Mouse (Mus musculus): ENCODE measurements around the gene Ptpn21. TPM values are rescaled to one million over a fixed set of nuclear protein-coding genes. Genes with fewer than 3 reads are reported as not detected.

Ptpn21 gene
- polyA plus RNA-seq, 1 experiment from 2014 or later: 9.5 TPM

DNA sequence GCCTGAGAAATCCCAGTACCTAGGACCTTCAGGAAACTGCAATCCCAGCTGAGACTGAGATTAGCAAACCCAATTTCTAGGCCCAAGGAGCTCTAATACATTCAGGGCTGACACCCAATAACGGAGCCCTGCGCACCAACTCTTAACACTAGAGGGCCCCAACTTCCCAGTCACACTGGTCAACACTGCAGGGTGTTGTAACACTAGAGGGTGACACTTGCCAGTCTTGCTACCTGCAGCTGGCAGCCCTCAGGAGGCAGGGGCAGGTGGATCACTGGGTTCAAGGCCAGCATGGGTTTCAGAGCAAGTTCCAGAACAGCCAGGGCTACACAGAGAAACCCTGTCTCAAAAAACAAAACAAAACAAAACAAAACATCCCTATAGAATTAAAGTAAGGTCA is 8.9 kb upstream of the Ptpn21 start:
- Histone ChIP-seq H3K9me3 (ENCODE audit: control insufficient read depth, low read length) (no peaks in the 10 kb centered on the region), H3K9ac (ENCODE audit: low read length) (no peak overlapping the region), H3K27me3 (ENCODE audit: control insufficient read depth, insufficient read depth, low read depth, low read length) (no peaks in the 10 kb centered on the region), H3K36me3 (ENCODE audit: control insufficient read depth, insufficient read depth, low read length) (no peaks in the 10 kb centered on the region), H3K4me1 (replicated peaks; ENCODE audit: control insufficient read depth, insufficient read depth, low read length) (peaks cover 18% of the 10 kb centered on the region), H3K4me2 (ENCODE audit: low read depth, low read length) (no peak overlapping the region), H3K4me3 (ENCODE audit: low read length) (no peak overlapping the region), H3K27ac (ENCODE audit: low read length) (0 out of 2 replicates have a peak overlapping the region, but pooled peaks have one; percentile 17)
- WGBS: 20% methylated on average over 2 of the region's 2 CpGs
- ATAC-seq (ENCODE audit: low read depth): peak; percentile 58

DNA sequence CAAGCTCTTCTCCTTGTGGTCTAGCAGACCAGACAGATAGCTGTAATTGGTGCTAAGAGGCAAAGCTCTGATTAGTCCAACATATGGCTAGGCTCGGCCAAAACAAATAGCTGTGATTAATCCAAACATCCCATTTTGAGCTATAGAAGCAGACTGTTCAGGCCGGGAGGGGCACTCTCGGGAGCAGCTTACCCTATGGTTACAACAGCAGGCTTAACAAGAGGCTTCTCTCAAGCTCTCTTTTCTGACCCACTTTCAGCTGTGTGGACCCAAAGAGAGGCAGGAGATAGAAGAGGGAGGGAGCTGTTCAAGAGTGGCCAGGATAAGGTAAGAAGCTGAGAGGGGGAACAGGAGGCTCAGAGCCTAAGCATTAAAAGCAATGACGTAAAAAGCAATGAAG is 8.4 kb upstream of the Ptpn21 start:
- H3K9me3 ChIP-seq (ENCODE audit: control insufficient read depth, low read length): no peaks in the 10 kb centered on the region
- H3K4me3 ChIP-seq (ENCODE audit: low read length): no peak overlapping the region
- peaks cover 18% of the 10 kb centered on the region for H3K4me1 ChIP-seq (replicated peaks; ENCODE audit: control insufficient read depth, insufficient read depth, low read length)
- no peak overlapping the region for H3K27ac ChIP-seq (ENCODE audit: low read length)
- WGBS: 50% methylated on average over 4 of the region's 4 CpGs
- H3K4me2 ChIP-seq (ENCODE audit: low read depth, low read length): no peak overlapping the region
- ATAC-seq (ENCODE audit: low read depth): no peak
- no peaks in the 10 kb centered on the region for H3K36me3 ChIP-seq (ENCODE audit: control insufficient read depth, insufficient read depth, low read length)
- H3K9ac ChIP-seq (ENCODE audit: low read length): no peak overlapping the region
- no peaks in the 10 kb centered on the region for H3K27me3 ChIP-seq (ENCODE audit: control insufficient read depth, insufficient read depth, low read depth, low read length)

DNA sequence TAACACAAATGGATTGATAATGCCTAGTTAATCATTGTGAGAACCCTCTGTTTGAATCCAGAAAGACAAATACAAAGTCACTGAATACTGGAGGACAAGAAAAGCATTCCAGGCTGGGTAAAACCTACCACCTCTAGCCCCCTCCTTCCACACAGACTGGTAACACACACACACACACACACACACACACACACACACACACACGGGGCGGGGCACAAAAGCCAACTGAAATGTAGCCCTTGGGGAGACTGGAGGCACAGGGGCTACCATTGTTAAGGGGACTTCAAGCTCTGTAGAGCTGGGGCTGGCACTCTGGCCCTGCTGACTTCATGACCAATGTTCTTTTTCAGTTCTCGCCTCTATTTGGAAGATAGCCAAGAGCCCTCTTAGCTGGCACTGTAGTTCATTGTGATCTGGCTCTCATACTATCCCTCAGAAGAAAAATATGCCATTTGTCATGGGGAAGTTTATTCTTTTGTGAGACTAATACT is 3.9 kb upstream of the Ptpn21 start:
- ATAC-seq (ENCODE audit: low read depth): peak; percentile 56
- no peak overlapping the region for H3K4me2 ChIP-seq (ENCODE audit: low read depth, low read length)
- WGBS: 27% methylated on average over 3 of the region's 3 CpGs

DNA sequence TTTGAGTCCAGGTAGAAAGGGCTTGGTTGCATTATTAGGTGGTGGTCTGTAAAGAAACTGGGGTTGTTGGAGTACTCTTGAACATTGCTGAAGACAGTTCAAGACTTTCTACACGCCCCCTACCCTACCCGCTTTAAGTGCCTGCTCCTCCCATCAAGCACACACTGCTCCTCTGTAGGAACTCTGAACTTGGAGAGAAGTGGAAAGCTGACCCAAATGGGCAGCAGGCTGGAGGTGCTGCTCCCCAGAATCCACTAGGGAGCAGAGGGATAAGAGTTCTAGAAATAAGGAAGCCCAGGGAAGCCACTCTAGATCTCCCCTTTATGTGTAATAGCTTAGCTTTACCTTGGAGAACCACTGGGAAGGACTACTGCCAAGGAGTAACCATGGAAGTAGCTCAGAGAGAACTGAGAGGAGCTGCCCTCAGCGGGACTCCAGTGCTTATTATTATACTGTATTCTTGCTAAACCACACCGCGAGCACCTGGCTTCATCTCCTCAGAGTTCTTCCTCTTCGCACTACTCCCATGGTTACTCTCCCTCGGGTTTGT is 671 bp upstream of the Ptpn21 start:
- no peaks in the 10 kb centered on the region for H3K36me3 ChIP-seq (ENCODE audit: control insufficient read depth, insufficient read depth, low read length)
- peak; percentile 67 for ATAC-seq (ENCODE audit: low read depth)
- 6% methylated on average over 7 of the region's 7 CpGs for WGBS
- H3K9me3 ChIP-seq (ENCODE audit: control insufficient read depth, low read length): no peaks in the 10 kb centered on the region
- peaks cover 20% of the 10 kb centered on the region for H3K4me1 ChIP-seq (replicated peaks; ENCODE audit: control insufficient read depth, insufficient read depth, low read length)
- peak overlapping the region; percentile 63 for H3K4me2 ChIP-seq (ENCODE audit: low read depth, low read length)
- H3K9ac ChIP-seq (ENCODE audit: low read length): peak overlapping the region; percentile 88
- peak overlapping the region; percentile 84 for H3K4me3 ChIP-seq (ENCODE audit: low read length)
- H3K27me3 ChIP-seq (ENCODE audit: control insufficient read depth, insufficient read depth, low read depth, low read length): no peaks in the 10 kb centered on the region
- H3K27ac ChIP-seq (ENCODE audit: low read length): peak overlapping the region; percentile 98

More for the DNA sequence above, 3.9 kb upstream of the Ptpn21 start:
- Histone ChIP-seq H3K27ac (ENCODE audit: low read length) (peak overlapping the region; percentile 74), H3K9me3 (ENCODE audit: control insufficient read depth, low read length) (no peaks in the 10 kb centered on the region), H3K36me3 (ENCODE audit: control insufficient read depth, insufficient read depth, low read length) (no peaks in the 10 kb centered on the region), H3K27me3 (ENCODE audit: control insufficient read depth, insufficient read depth, low read depth, low read length) (no peaks in the 10 kb centered on the region), H3K9ac (ENCODE audit: low read length) (no peak overlapping the region), H3K4me3 (ENCODE audit: low read length) (no peak overlapping the region), H3K4me1 (replicated peaks; ENCODE audit: control insufficient read depth, insufficient read depth, low read length) (peaks cover 5% of the 10 kb centered on the region)

DNA sequence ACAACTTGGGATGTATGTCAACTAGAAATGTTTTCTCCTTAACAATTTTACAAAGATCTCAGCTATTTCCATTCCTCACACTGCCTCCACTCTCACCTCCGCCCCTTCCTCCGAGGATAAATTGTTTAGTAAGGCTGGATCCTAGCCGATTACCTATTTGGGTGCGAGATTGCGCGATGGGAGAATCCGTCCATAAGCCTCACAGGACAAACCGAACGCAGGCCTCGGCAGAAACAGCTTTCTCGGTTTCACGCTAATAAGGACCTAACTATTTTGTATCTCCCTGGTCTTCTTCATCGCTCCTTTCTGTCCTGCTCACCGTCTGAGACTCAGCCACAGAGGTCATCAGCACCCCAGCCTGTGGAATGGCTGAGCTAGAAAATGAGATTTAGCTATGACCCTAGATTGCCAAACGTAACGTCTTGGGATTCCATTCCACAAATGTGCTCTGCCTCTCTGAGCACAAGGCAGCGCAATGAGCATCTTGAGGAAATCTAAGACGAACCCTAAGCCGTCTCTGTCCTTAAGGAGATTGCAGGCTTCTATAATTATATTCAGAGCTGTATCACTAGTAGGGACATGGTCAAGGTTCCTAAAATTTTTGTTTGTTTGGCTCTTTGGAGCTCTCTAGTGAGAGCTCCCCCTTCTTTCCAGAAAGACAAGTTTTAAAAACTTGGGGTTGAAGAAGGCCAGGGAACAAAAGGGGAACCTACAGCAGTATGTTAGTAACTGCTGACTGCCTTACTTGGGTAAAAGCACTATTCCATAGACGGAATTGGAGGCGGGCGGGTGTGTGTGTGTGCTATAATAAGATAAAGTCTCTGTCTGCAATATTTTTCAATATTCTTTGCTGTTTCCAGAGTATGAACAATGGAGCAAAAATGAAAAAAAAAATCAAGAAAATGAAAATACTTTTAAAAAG is 2.1 kb downstream of the Ptpn21 start:
- Histone ChIP-seq H3K9me3 (ENCODE audit: control insufficient read depth, low read length) (no peaks in the 10 kb centered on the region), H3K4me1 (replicated peaks; ENCODE audit: control insufficient read depth, insufficient read depth, low read length) (peaks cover 17% of the 10 kb centered on the region), H3K4me3 (ENCODE audit: low read length) (peak overlapping the region; percentile 74), H3K27ac (ENCODE audit: low read length) (peak overlapping the region; percentile 50; the same call in 1 of the 2 replicates), H3K36me3 (ENCODE audit: control insufficient read depth, insufficient read depth, low read length) (no peaks in the 10 kb centered on the region), H3K4me2 (ENCODE audit: low read depth, low read length) (peak overlapping the region; percentile 64), H3K27me3 (ENCODE audit: control insufficient read depth, insufficient read depth, low read depth, low read length) (no peaks in the 10 kb centered on the region), H3K9ac (ENCODE audit: low read length) (peak overlapping the region; percentile 78)
- ATAC-seq (ENCODE audit: low read depth): no peak
- WGBS: 9% methylated on average over 22 of the region's 22 CpGs

DNA sequence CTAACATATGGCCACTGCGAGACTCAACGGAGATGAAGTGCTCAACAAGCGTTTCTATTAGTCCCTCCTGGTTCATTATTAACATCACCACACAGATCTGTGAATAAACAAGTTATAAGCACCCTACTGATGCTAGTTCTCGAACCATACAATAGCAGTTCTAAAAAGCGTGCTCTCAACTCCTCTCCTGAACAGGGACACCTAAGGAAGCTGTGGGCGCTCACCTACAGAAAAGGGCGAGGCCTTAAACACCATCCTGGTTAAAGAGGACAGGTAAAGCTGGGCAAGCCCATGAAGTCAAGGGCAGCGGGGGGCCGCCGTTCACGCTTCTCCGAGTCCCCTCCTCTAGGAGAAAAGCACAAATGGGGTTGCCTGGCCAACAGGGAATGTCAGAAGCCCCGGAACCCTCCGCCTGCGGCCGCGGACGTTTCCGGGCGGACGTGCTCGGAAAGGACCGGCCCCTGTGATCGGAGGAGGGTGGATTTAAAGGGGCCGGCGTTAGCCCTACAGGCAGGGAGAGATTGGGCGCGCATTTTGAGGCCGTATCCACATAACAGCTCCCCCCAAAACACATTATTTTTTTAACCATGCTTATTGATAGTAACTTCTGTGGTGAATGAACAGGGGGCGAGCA is 2.8 kb downstream of the Ptpn21 start:
- Histone ChIP-seq H3K4me3 (ENCODE audit: low read length) (peak overlapping the region; percentile 74), H3K36me3 (ENCODE audit: control insufficient read depth, insufficient read depth, low read length) (no peaks in the 10 kb centered on the region), H3K9me3 (ENCODE audit: control insufficient read depth, low read length) (no peaks in the 10 kb centered on the region), H3K27ac (ENCODE audit: low read length) (peak overlapping the region; percentile 52), H3K4me2 (ENCODE audit: low read depth, low read length) (peak overlapping the region; percentile 64), H3K4me1 (replicated peaks; ENCODE audit: control insufficient read depth, insufficient read depth, low read length) (peaks cover 17% of the 10 kb centered on the region), H3K27me3 (ENCODE audit: control insufficient read depth, insufficient read depth, low read depth, low read length) (no peaks in the 10 kb centered on the region), H3K9ac (ENCODE audit: low read length) (peak overlapping the region; percentile 78)
- peak; percentile 80 for ATAC-seq (ENCODE audit: low read depth)
- WGBS: under 1% methylated on average over 30 of the region's 30 CpGs

DNA sequence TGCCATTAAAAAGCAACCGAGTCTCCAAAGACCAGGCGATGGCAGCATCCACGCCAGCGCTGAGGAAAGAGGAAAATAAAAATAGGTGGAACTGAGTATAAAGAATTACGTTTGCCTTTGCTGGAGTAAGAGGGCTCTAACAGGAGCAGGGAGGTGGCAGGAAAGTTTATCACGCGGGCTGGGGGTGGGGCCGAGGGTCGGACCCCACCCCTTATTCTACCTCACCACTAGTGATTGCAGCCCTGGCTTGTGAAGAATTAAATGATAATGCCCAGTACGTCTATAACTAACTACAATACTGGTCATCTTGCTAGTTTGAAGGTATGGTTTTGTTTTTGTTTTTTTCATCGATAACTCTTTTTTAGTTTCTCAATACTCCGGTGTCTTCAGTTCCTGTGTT is 3.4 kb downstream of the Ptpn21 start:
- ATAC-seq (ENCODE audit: low read depth): no peak
- H3K9me3 ChIP-seq (ENCODE audit: control insufficient read depth, low read length): no peaks in the 10 kb centered on the region
- H3K4me3 ChIP-seq (ENCODE audit: low read length): peak overlapping the region; percentile 74
- WGBS: 13% methylated on average over 12 of the region's 12 CpGs
- no peaks in the 10 kb centered on the region for H3K27me3 ChIP-seq (ENCODE audit: control insufficient read depth, insufficient read depth, low read depth, low read length)
- peak overlapping the region; percentile 78 for H3K9ac ChIP-seq (ENCODE audit: low read length)
- peaks cover 17% of the 10 kb centered on the region for H3K4me1 ChIP-seq (replicated peaks; ENCODE audit: control insufficient read depth, insufficient read depth, low read length)
- H3K36me3 ChIP-seq (ENCODE audit: control insufficient read depth, insufficient read depth, low read length): no peaks in the 10 kb centered on the region
- no peak overlapping the region for H3K27ac ChIP-seq (ENCODE audit: low read length)
- H3K4me2 ChIP-seq (ENCODE audit: low read depth, low read length): peak overlapping the region; percentile 64

DNA sequence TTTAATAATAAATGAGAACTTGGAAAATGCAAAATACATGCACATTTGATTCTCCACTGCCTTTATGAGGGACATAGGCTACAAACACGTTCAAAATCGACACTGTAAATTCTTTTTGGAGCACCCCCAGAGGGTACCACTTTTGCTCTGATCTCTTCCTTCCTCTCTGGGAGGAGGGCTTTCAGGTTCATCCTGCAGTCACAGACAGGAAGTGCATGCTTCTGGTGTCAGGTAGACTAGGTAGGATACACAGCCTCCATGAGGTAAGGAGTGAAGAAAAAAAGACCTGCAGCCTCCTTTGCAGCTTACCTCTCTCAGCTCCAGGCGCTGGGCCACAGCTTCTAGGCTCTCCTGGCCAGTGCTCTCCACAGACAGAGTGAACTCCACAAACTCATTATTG is 4.0 kb downstream of the Ptpn21 start:
- 75% methylated on average over 3 of the region's 3 CpGs for WGBS
- H3K4me3 ChIP-seq (ENCODE audit: low read length): peak overlapping the region; percentile 74
- ATAC-seq (ENCODE audit: low read depth): no peak
- no peak overlapping the region for H3K27ac ChIP-seq (ENCODE audit: low read length)
- peaks cover 17% of the 10 kb centered on the region for H3K4me1 ChIP-seq (replicated peaks; ENCODE audit: control insufficient read depth, insufficient read depth, low read length)
- H3K9me3 ChIP-seq (ENCODE audit: control insufficient read depth, low read length): no peaks in the 10 kb centered on the region
- peak overlapping the region; percentile 64; the same call in 1 of the 2 replicates for H3K4me2 ChIP-seq (ENCODE audit: low read depth, low read length)
- no peaks in the 10 kb centered on the region for H3K36me3 ChIP-seq (ENCODE audit: control insufficient read depth, insufficient read depth, low read length)
- H3K9ac ChIP-seq (ENCODE audit: low read length): peak overlapping the region; percentile 78; the same call in 1 of the 2 replicates
- no peaks in the 10 kb centered on the region for H3K27me3 ChIP-seq (ENCODE audit: control insufficient read depth, insufficient read depth, low read depth, low read length)

DNA sequence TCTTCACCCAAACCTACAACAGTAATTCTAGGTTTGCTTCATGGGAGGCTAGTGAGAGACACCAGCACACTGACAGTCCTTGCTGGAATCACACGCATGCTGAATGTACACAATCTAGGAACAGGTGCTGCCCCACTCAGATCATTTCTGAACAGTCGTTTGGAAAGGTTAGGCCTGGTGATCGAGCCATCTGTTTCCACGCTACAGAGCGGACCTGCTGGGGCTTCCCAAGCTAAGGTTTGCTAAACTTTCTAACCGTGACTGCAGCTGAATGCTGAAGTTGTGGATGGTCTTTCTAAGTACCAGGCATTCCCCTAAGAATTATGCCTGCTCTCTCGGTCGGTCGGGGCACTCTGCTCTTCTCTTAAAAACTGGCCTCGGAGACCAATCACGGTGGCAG is 6.5 kb downstream of the Ptpn21 start:
- WGBS: 85% methylated on average over 11 of the region's 11 CpGs
- Histone ChIP-seq H3K9me3 (ENCODE audit: control insufficient read depth, low read length) (no peaks in the 10 kb centered on the region), H3K4me2 (ENCODE audit: low read depth, low read length) (no peak overlapping the region), H3K27ac (ENCODE audit: low read length) (no peak overlapping the region), H3K9ac (ENCODE audit: low read length) (no peak overlapping the region), H3K27me3 (ENCODE audit: control insufficient read depth, insufficient read depth, low read depth, low read length) (no peaks in the 10 kb centered on the region), H3K4me3 (ENCODE audit: low read length) (no peak overlapping the region), H3K36me3 (ENCODE audit: control insufficient read depth, insufficient read depth, low read length) (no peaks in the 10 kb centered on the region), H3K4me1 (replicated peaks; ENCODE audit: control insufficient read depth, insufficient read depth, low read length) (peaks cover 15% of the 10 kb centered on the region)
- no peak for ATAC-seq (ENCODE audit: low read depth)
